8 mouse cellular contexts compared by ENCODE assay signal in the genomic region with DNA sequence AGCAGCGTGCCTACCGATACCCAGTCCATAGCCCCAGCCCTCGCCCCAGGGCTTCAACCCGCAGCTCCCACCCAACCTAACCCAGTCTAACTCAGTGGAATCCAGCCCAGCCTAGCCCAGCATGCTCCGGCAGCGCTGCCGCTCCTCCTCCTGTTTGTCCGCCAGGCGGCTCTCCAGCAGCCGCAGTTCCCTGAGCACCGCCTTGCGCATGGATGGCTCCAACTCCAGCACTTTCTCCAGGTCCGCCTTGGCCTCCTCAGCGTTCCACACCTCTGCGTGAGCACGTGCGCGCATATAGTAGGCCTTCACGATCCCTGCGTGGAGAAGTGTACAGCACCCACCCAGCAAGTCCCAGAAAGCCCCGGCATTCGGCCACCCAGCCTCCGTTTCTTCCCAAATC. TPM values are rescaled to one million over a fixed set of nuclear protein-coding genes. Genes with fewer than 3 reads are reported as not detected.
DNase-seq lines count a peak whose midpoint lies in the region; ATAC-seq and TF ChIP-seq lines count a peak whose summit lies in the region.
"Had no signal": no experiment of that assay in that cellular context is flagged by ENCODE, and none has a peak within 500 bp of the region (broad histone marks: within the 10 kb centered on the region; RNA-seq: fewer than 3 reads in every experiment).

No protein-coding gene starts in this region.

- no peak overlapping the region for H3K27ac ChIP-seq in kidney, postnatal 0 days
- no peak overlapping the region for H3K27ac ChIP-seq in kidney, adult 2 months (ENCODE audit: insufficient read depth, low read depth, low read length)
- H3K27ac ChIP-seq in cortical plate, adult 2 months (ENCODE audit: insufficient read depth, low read length), result no peak overlapping the region
- H3K27ac ChIP-seq in intestine, embryonic 15.5 days, result no peak overlapping the region
- H3K27ac ChIP-seq: liver, embryonic 15.5 days had no signal

- 0 out of 2 replicates have a peak overlapping the region, but pooled peaks have one; percentile 5 for H3K4me3 ChIP-seq in kidney, postnatal 0 days (replicated peaks; ENCODE audit: low read depth, low read length)
- H3K4me3 ChIP-seq in kidney, adult 2 months (ENCODE audit: insufficient read depth, low read depth, low read length), result no peak overlapping the region
- H3K4me3 ChIP-seq in G1E (ENCODE audit: low read depth, low read length), result peak overlapping the region; percentile 9; the same call in 1 of the 2 replicates
- no peak overlapping the region for H3K4me3 ChIP-seq in cortical plate, adult 2 months (ENCODE audit: insufficient read depth, low read length)
- no peak overlapping the region for H3K4me3 ChIP-seq in intestine, embryonic 15.5 days (replicated peaks)
- H3K4me3 ChIP-seq: liver, embryonic 15.5 days had no signal

- no peak overlapping the region for H3K9ac ChIP-seq in kidney, postnatal 0 days (ENCODE audit: low read depth, low read length)
- no peak overlapping the region for H3K9ac ChIP-seq in intestine, embryonic 15.5 days
- H3K9ac ChIP-seq: liver, embryonic 15.5 days had no signal

- H3K36me3 ChIP-seq in kidney, postnatal 0 days (ENCODE audit: insufficient read depth, low read length), result no peaks in the 10 kb centered on the region
- no peaks in the 10 kb centered on the region for H3K36me3 ChIP-seq in kidney, adult 2 months (ENCODE audit: control insufficient read depth, insufficient read depth, low read length)
- no peaks in the 10 kb centered on the region for H3K36me3 ChIP-seq in G1E (replicated peaks)
- H3K36me3 ChIP-seq in intestine, embryonic 15.5 days, result no peaks in the 10 kb centered on the region
- H3K36me3 ChIP-seq: liver, embryonic 15.5 days had no signal

- H3K4me2 ChIP-seq in kidney, postnatal 0 days (ENCODE audit: low read length), result peak overlapping the region; percentile 27; the same call in 1 of the 2 replicates
- peak overlapping the region; percentile 17; the same call in 1 of the 2 replicates for H3K4me2 ChIP-seq in intestine, embryonic 15.5 days (replicated peaks)
- H3K4me2 ChIP-seq: liver, embryonic 15.5 days had no signal

- 18% methylated on average over 23 of the region's 23 CpGs for WGBS in kidney, postnatal 0 days
- 20% methylated on average over 23 of the region's 23 CpGs for whole genome bisulfite sequencing in kidney, adult 2 months
- 18% methylated on average over 23 of the region's 23 CpGs for WGBS in intestine, embryonic 15.5 days

- DNase-seq in kidney, postnatal 0 days (ENCODE audit: low spot score), result peak; percentile 68
- DNase-seq in kidney, adult 2 months, result no peak
- no peak for DNase-seq in G1E (ENCODE audit: low spot score)
- DNase-seq in neural tube, embryonic 10.5 days (ENCODE audit: extremely low spot score, low spot score), result peak; percentile 57
- no peak for DNase-seq in spleen, postnatal 14 days (ENCODE audit: low spot score in 2 of 2)

- H3K4me1 ChIP-seq in kidney, postnatal 0 days (replicated peaks; ENCODE audit: insufficient read depth, low read length), result no peaks in the 10 kb centered on the region
- H3K4me1 ChIP-seq in kidney, adult 2 months (ENCODE audit: control insufficient read depth, insufficient read depth, low read length), result no peaks in the 10 kb centered on the region
- no peaks in the 10 kb centered on the region for H3K4me1 ChIP-seq in G1E (ENCODE audit: insufficient read depth, low read depth, low read length)
- no peaks in the 10 kb centered on the region for H3K4me1 ChIP-seq in cortical plate, adult 2 months (ENCODE audit: control insufficient read depth, insufficient read depth, low read length)
- no peaks in the 10 kb centered on the region for H3K4me1 ChIP-seq in intestine, embryonic 15.5 days (replicated peaks)
- H3K4me1 ChIP-seq: liver, embryonic 15.5 days had no signal

- TF ChIP-seq CTCF in kidney, postnatal 0 days (IDR thresholded peaks at IDR 0.05; ENCODE audit: low read depth), result peak; percentile 76
- no peak; the same call in 1 of the 2 replicates for TF ChIP-seq CTCF in kidney, adult 2 months (conservative IDR thresholded peaks at IDR 0.05; ENCODE audit: insufficient read depth, insufficient read length, low read depth, low read length)
- TF ChIP-seq CTCF in G1E (IDR thresholded peaks at IDR 0.05; ENCODE audit: low read depth, low read length), result no peak
- peak; percentile 62 for TF ChIP-seq CTCF in cortical plate, adult 2 months (IDR thresholded peaks at IDR 0.05; ENCODE audit: extremely low read depth, insufficient read depth, low read length)

- no peak for ATAC-seq in kidney, postnatal 0 days (replicated peaks; ENCODE audit: low FRiP score, low read depth)
- no peak for ATAC-seq in G1E (ENCODE audit: extremely low read depth, insufficient number of reproducible peaks, low FRiP score, poor library complexity, severe bottlenecking)
- peak; percentile 36; the same call in 1 of the 2 replicates for ATAC-seq in intestine, embryonic 15.5 days

- TF ChIP-seq POLR2A in kidney, adult 2 months (IDR thresholded peaks at IDR 0.05; ENCODE audit: low read depth, low read length), result no peak
- TF ChIP-seq POLR2A in cortical plate, adult 2 months (IDR thresholded peaks at IDR 0.05; ENCODE audit: extremely low read depth, insufficient read depth, low read length), result no peak

- H3K27me3 ChIP-seq in kidney, postnatal 0 days (ENCODE audit: insufficient read depth, low read length), result no peaks in the 10 kb centered on the region
- H3K27me3 ChIP-seq in kidney, adult 2 months (replicated peaks; ENCODE audit: control insufficient read depth, insufficient read depth, low read length), result no peaks in the 10 kb centered on the region
- H3K27me3 ChIP-seq in G1E (ENCODE audit: insufficient read depth, low read length), result no peaks in the 10 kb centered on the region
- H3K27me3 ChIP-seq in intestine, embryonic 15.5 days (replicated peaks), result no peaks in the 10 kb centered on the region; the same call in 1 of the 2 replicates

- H3K9me3 ChIP-seq in kidney, postnatal 0 days (replicated peaks; ENCODE audit: low read length), result no peaks in the 10 kb centered on the region
- peaks cover 75% of the 10 kb centered on the region for H3K9me3 ChIP-seq in G1E (replicated peaks)
- H3K9me3 ChIP-seq in intestine, embryonic 15.5 days, result no peaks in the 10 kb centered on the region
- H3K9me3 ChIP-seq: liver, embryonic 15.5 days had no signal

RNA-seq across cellular contexts. Expression of a gene that starts 8.2 kb away (rescaled TPM):
- polyA plus RNA-seq in kidney, postnatal 0 days (2015; fragmentation: Nextera tagmentation; extraction: Ambion mirVana), result 0.38 and 0.41 TPM in 2 replicates
- polyA plus RNA-seq in kidney, adult 2 months (2012; rRNA removed), result not detected in 2 replicates
- total RNA-seq in G1E (2014; fragmentation: Nextera tagmentation) (not detected in 2 replicates), G1E (2017) (0.05 TPM in 1 of 2 replicates, not detected in the other)
- not detected in 2 replicates for polyA plus RNA-seq in G1E (2012)
- 0.04 and 0.06 TPM in 2 replicates for polyA plus RNA-seq in cortical plate, adult 2 months (2012; rRNA removed)
- 0.19 and 0.34 TPM in 2 replicates for polyA plus RNA-seq in intestine, embryonic 15.5 days (2015; fragmentation: Nextera tagmentation; extraction: Ambion mirVana)

RNA-seq across cellular contexts. Expression of a gene that starts 12.7 kb away (rescaled TPM):
- 54.8 and 58.1 TPM in 2 replicates for polyA plus RNA-seq in kidney, postnatal 0 days (2015; fragmentation: Nextera tagmentation; extraction: Ambion mirVana)
- 0.39 and 0.55 TPM in 2 replicates for polyA plus RNA-seq in kidney, adult 2 months (2012; rRNA removed)
- not detected in 2 replicates for total RNA-seq in G1E (2014; fragmentation: Nextera tagmentation)
- total RNA-seq in G1E (2017), result 0.12 TPM in 1 of 2 replicates, not detected in the other
- polyA plus RNA-seq in G1E (2012), result not detected in 2 replicates
- polyA plus RNA-seq in cortical plate, adult 2 months (2012; rRNA removed), result 0.61 and 0.92 TPM in 2 replicates
- polyA plus RNA-seq in intestine, embryonic 15.5 days (2015; fragmentation: Nextera tagmentation; extraction: Ambion mirVana), result 75.4 and 81.8 TPM in 2 replicates

Comparison
In these comparisons a context has a peak if more than half of its experiments do, and no peak if none do; other contexts are left out.
1. DNase-seq: peak in kidney, postnatal 0 days (single experiment) and neural tube, embryonic 10.5 days (single experiment); none in kidney, adult 2 months (single experiment), G1E (single experiment) and spleen, postnatal 14 days (0 of 2).
2. H3K4me3 ChIP-seq: peak in kidney, postnatal 0 days (single experiment) and G1E (single experiment); none in kidney, adult 2 months (single experiment), cortical plate, adult 2 months (single experiment) and intestine, embryonic 15.5 days (single experiment).
3. CTCF ChIP-seq: peak in kidney, postnatal 0 days (single experiment) and cortical plate, adult 2 months (single experiment); none in kidney, adult 2 months (single experiment) and G1E (single experiment).
4. RNA of a gene that starts 12.7 kb away (polyA plus RNA-seq): 75.4 to 81.8 TPM in intestine, embryonic 15.5 days and 54.8 to 58.1 TPM in kidney, postnatal 0 days; 0.61 to 0.92 TPM in cortical plate, adult 2 months, 0.39 to 0.55 TPM in kidney, adult 2 months and not detected in G1E; every median in the first group is over 10 times any median in the second.